Mouse (Mus musculus) forebrain, embryonic 11.5 days (tissue): ENCODE measurements around the gene Oas1h. TPM values are rescaled to one million over a fixed set of nuclear protein-coding genes. Genes with fewer than 3 reads are reported as not detected.
"Not testable (repeated sequence)": the region's sequence is repeated elsewhere in the genome, so short reads cannot be mapped to it uniquely, and the experiment has no call there.

ENCODE experiments used
- ATAC-seq: fragments of 200-750 bp; cut with Nextera tagmentation; replicated peaks from 2 replicates; pipeline ENCODE4 v1.8.0; 2017; ENCODE audit warnings: moderate TSS enrichment; ENCODE audit not compliant: low FRiP score
- DNase-seq: peaks from one replicate; pipeline ENCODE4 v3.0.0-alpha.2; 2017; ENCODE audit warnings: low spot score
- H3K27ac ChIP-seq: fragments of 300-500 bp; sonication (generic); 2 replicates; pipeline ENCODE4 v1.5.1; 2014; ENCODE audit warnings: low read depth, low read length
- H3K27me3 ChIP-seq: fragments of 300-500 bp; sonication (generic); 2 replicates; pipeline ENCODE4 v1.6.1; 2014; ENCODE audit warnings: mild to moderate bottlenecking, low read length, mixed read lengths; ENCODE audit not compliant: control insufficient read depth, insufficient read depth
- H3K36me3 ChIP-seq: fragments of 300-500 bp; sonication (generic); 2 replicates; pipeline ENCODE4 v1.6.1; 2014; ENCODE audit warnings: mild to moderate bottlenecking, low read length, moderate library complexity, mixed read lengths; ENCODE audit not compliant: control insufficient read depth, insufficient read depth
- H3K4me1 ChIP-seq: fragments of 300-500 bp; sonication (generic); replicated peaks from 2 replicates; pipeline ENCODE4 v1.6.1; 2014; ENCODE audit warnings: low read length, mixed read lengths; ENCODE audit not compliant: control insufficient read depth, insufficient read depth
- H3K4me2 ChIP-seq: fragments of 300-500 bp; sonication (generic); 2 replicates; pipeline ENCODE4 v1.6.1; 2014; ENCODE audit warnings: low read depth, mild to moderate bottlenecking, low read length, moderate library complexity, mixed read lengths; ENCODE audit not compliant: severe bottlenecking
- H3K4me3 ChIP-seq: fragments of 300-500 bp; sonication (generic); 2 replicates; pipeline ENCODE4 v1.5.1; 2014; ENCODE audit warnings: low read depth, low read length
- H3K9ac ChIP-seq: fragments of 300-500 bp; sonication (generic); 2 replicates; pipeline ENCODE4 v1.6.1; 2014; ENCODE audit warnings: low read length
- H3K9me3 ChIP-seq: fragments of 300-500 bp; sonication (generic); 2 replicates; pipeline ENCODE4 v1.6.1; 2016; ENCODE audit warnings: low read length, mixed read lengths; ENCODE audit not compliant: control insufficient read depth
- WGBS: fragments of 180-500 bp; shearing (Covaris S2); extraction: QIAGEN DNeasy Blood & Tissue Kit; methylation state at CpG from one replicate; pipeline ENCODE4 v1.1.7; 2014; 5-methylcytosine and 5-hydroxymethylcytosine counted together
- polyA plus RNA-seq: library from polyadenylated mRNA; unstranded; fragments of >200 nt; fragmentation: Nextera tagmentation; extraction: Ambion mirVana; gene quantifications from 2 replicates; pipeline ENCODE4 v1.2.1, GENCODE M21; 2014

The Oas1h gene
- polyA plus RNA-seq, 1 experiment from 2014 or later: not detected

- Histone ChIP-seq H3K36me3 (no peaks in the 10 kb centered on the region), H3K4me1 (no peaks in the 10 kb centered on the region), H3K9me3 (no peaks in the 10 kb centered on the region), H3K9ac (no peak overlapping the region), H3K4me2 (no peak overlapping the region), H3K4me3 (no peak overlapping the region), H3K27ac (no peak overlapping the region), H3K27me3 (no peaks in the 10 kb centered on the region)
- peak; percentile 18 for DNase-seq
- WGBS: 56% methylated on average over 1 of the region's 1 CpGs
- ATAC-seq: no peak
Measured at GRCm38 (mm10) chr5:120900666-120901065, 39.4 kb downstream of the Oas1h start.

- DNase-seq: peak; percentile 19
- no peak overlapping the region for H3K9ac ChIP-seq
- H3K27me3 ChIP-seq: no peaks in the 10 kb centered on the region
- H3K4me3 ChIP-seq: no peak overlapping the region
- no peaks in the 10 kb centered on the region for H3K4me1 ChIP-seq
- no peaks in the 10 kb centered on the region for H3K9me3 ChIP-seq
- WGBS: 96% methylated on average over 5 of the region's 5 CpGs
- H3K27ac ChIP-seq: no peak overlapping the region
- no peak overlapping the region for H3K4me2 ChIP-seq
- H3K36me3 ChIP-seq: no peaks in the 10 kb centered on the region
- no peak for ATAC-seq
Measured at GRCm38 (mm10) chr5:120902056-120902455, 40.8 kb downstream of the Oas1h start.

- not testable (repeated sequence) for H3K9ac ChIP-seq, H3K36me3 ChIP-seq, H3K4me1 ChIP-seq, H3K4me3 ChIP-seq, H3K27ac ChIP-seq, ATAC-seq, H3K9me3 ChIP-seq, H3K27me3 ChIP-seq, H3K4me2 ChIP-seq
- 41% methylated on average over 8 of the region's 12 CpGs for WGBS
- peak; percentile 44 for DNase-seq
Measured at GRCm38 (mm10) chr5:120906791-120907733, 45.8 kb downstream of the Oas1h start, which contains the start of gene Oas1a. TSS of gene Oas1a (minus strand) at chr5:120907521.

- DNase-seq (peak; percentile 4), ATAC-seq (no peak)
- Histone ChIP-seq H3K36me3 (no peaks in the 10 kb centered on the region), H3K4me1 (no peaks in the 10 kb centered on the region), H3K27me3 (no peaks in the 10 kb centered on the region), H3K4me2 (no peak overlapping the region), H3K27ac (no peak overlapping the region), H3K4me3 (no peak overlapping the region), H3K9me3 (no peaks in the 10 kb centered on the region), H3K9ac (no peak overlapping the region)
- 54% methylated on average over 7 of the region's 7 CpGs for WGBS
Measured at GRCm38 (mm10) chr5:120908196-120908920, 47.1 kb downstream of the Oas1h start.

- H3K9me3 ChIP-seq, H3K27me3 ChIP-seq, ATAC-seq, H3K4me3 ChIP-seq, H3K4me1 ChIP-seq, H3K36me3 ChIP-seq, H3K9ac ChIP-seq, H3K4me2 ChIP-seq, H3K27ac ChIP-seq: not testable (repeated sequence)
- peak; percentile 9 for DNase-seq
- WGBS: 62% methylated on average over 8 of the region's 8 CpGs
Measured at GRCm38 (mm10) chr5:120914204-120914603, 53.0 kb downstream of the Oas1h start, which contains the start of gene Oas1d. TSS of gene Oas1d (plus strand) at chr5:120914536.

GRCm38 (mm10) chr5:120919156-120919935 is 58.1 kb downstream of the Oas1h start:
- H3K4me3 ChIP-seq, H3K27ac ChIP-seq, H3K36me3 ChIP-seq, H3K9ac ChIP-seq, H3K4me2 ChIP-seq, H3K4me1 ChIP-seq, ATAC-seq, H3K9me3 ChIP-seq, H3K27me3 ChIP-seq: not testable (repeated sequence)
- WGBS: 79% methylated on average over 2 of the region's 2 CpGs
- DNase-seq: peak; percentile 2

- H3K36me3 ChIP-seq: no peaks in the 10 kb centered on the region
- H3K4me1 ChIP-seq: no peaks in the 10 kb centered on the region
- H3K9ac ChIP-seq: no peak overlapping the region
- H3K27me3 ChIP-seq: no peaks in the 10 kb centered on the region
- H3K4me2 ChIP-seq: no peak overlapping the region
- no peaks in the 10 kb centered on the region for H3K9me3 ChIP-seq
- DNase-seq: no peak
- WGBS: 85% methylated on average over 3 of the region's 3 CpGs
- no peak for ATAC-seq
- H3K27ac ChIP-seq: no peak overlapping the region
- no peak overlapping the region for H3K4me3 ChIP-seq
Measured at GRCm38 (mm10) chr5:120920296-120920695, 59.1 kb downstream of the Oas1h start.
